Mouse (Mus musculus) brain, embryonic 14.5 days (tissue): Measurements from ENCODE around the gene Parva.

ENCODE experiments used
- CTCF ChIP-seq: fragments of 200-500 bp; IDR thresholded peaks from 2 replicates; pipeline ENCODE4 v1.5.1; 2012; ENCODE audit warnings: inconsistent platforms, mild to moderate bottlenecking, moderate library complexity, borderline replicate concordance; ENCODE audit not compliant: insufficient read depth, insufficient read length; ENCODE audit errors: extremely low read depth
- POLR2A ChIP-seq: fragments of 200-500 bp; IDR thresholded peaks from 2 replicates; pipeline ENCODE4 v1.6.1; 2012; ENCODE audit warnings: mild to moderate bottlenecking, inconsistent platforms, borderline replicate concordance; ENCODE audit not compliant: poor library complexity, insufficient read depth, insufficient read length, severe bottlenecking; ENCODE audit errors: extremely low read depth

GRCm38 (mm10) chr7:112600163-112600562, 172.9 kb downstream of the Parva start:
- TF ChIP-seq CTCF (no peak), POLR2A (no peak)
